8 mouse cellular contexts compared by ENCODE assay signal in genomic region chr13:95534131-95534561, GRCm38 (mm10). TPM values are rescaled to one million over a fixed set of nuclear protein-coding genes. Genes with fewer than 3 reads are reported as not detected.
DNase-seq lines count a peak whose midpoint lies in the region; ATAC-seq and TF ChIP-seq lines count a peak whose summit lies in the region.

No protein-coding gene starts in this region.

- H3K4me1 ChIP-seq in forebrain, embryonic 12.5 days, result peaks cover 34% of the 10 kb centered on the region
- H3K4me1 ChIP-seq in kidney, embryonic 14.5 days (ENCODE audit: control insufficient read depth, insufficient read depth, low read length), result peaks cover 21% of the 10 kb centered on the region
- peaks cover 22% of the 10 kb centered on the region for H3K4me1 ChIP-seq in midbrain, embryonic 16.5 days (ENCODE audit: control insufficient read depth, insufficient read depth, low read length)

- H3K27me3 ChIP-seq in forebrain, embryonic 12.5 days, result 0 out of 2 replicates have a peak, but pooled peaks cover 3% of the 10 kb centered on the region
- no peaks in the 10 kb centered on the region for H3K27me3 ChIP-seq in kidney, embryonic 14.5 days (ENCODE audit: control insufficient read depth, insufficient read depth, low read length)
- no peaks in the 10 kb centered on the region; the same call in 1 of the 2 replicates for H3K27me3 ChIP-seq in midbrain, embryonic 16.5 days (ENCODE audit: control insufficient read depth, insufficient read depth, low read depth, low read length)

- peak overlapping the region; percentile 16; the same call in 1 of the 2 replicates for H3K27ac ChIP-seq in gastrocnemius, adult 2 months
- H3K27ac ChIP-seq in forebrain, embryonic 12.5 days, result no peak overlapping the region
- peak overlapping the region; percentile 73 for H3K27ac ChIP-seq in kidney, embryonic 14.5 days (ENCODE audit: low read depth, low read length)
- H3K27ac ChIP-seq in midbrain, embryonic 16.5 days (ENCODE audit: low read length), result no peak overlapping the region

- TF ChIP-seq CTCF in gastrocnemius, adult 2 months (IDR thresholded peaks at IDR 0.05), result no peak

- ATAC-seq in forebrain, embryonic 12.5 days (ENCODE audit: low FRiP score), result peak; percentile 58
- peak; percentile 68 for ATAC-seq in kidney, embryonic 14.5 days (ENCODE audit: low FRiP score, low TSS enrichment)
- peak; percentile 34; the same call in 1 of the 2 replicates for ATAC-seq in midbrain, embryonic 16.5 days

- H3K4me3 ChIP-seq in gastrocnemius, adult 2 months, result peak overlapping the region; percentile 53
- H3K4me3 ChIP-seq in forebrain, embryonic 12.5 days (replicated peaks), result no peak overlapping the region
- peak overlapping the region; percentile 9; the same call in 1 of the 2 replicates for H3K4me3 ChIP-seq in kidney, embryonic 14.5 days (ENCODE audit: low read length)
- H3K4me3 ChIP-seq in midbrain, embryonic 16.5 days (ENCODE audit: low read depth, low read length), result no peak overlapping the region

- H3K36me3 ChIP-seq in forebrain, embryonic 12.5 days (replicated peaks), result no peaks in the 10 kb centered on the region
- H3K36me3 ChIP-seq in kidney, embryonic 14.5 days (ENCODE audit: control insufficient read depth, insufficient read depth, low read length), result no peaks in the 10 kb centered on the region
- no peaks in the 10 kb centered on the region for H3K36me3 ChIP-seq in midbrain, embryonic 16.5 days (ENCODE audit: control insufficient read depth, insufficient read depth, low read length)

- no peak overlapping the region for H3K9ac ChIP-seq in forebrain, embryonic 12.5 days
- 0 out of 2 replicates have a peak overlapping the region, but pooled peaks have one; percentile 31 for H3K9ac ChIP-seq in kidney, embryonic 14.5 days (ENCODE audit: low read depth, low read length)
- H3K9ac ChIP-seq in midbrain, embryonic 16.5 days (ENCODE audit: low read depth, low read length), result no peak overlapping the region

- intact Hi-C loops in gastrocnemius, adult 2 months (cut with DNase I), result no loop called here

- WGBS in forebrain, embryonic 12.5 days, result 0% methylated on average over 5 of the region's 5 CpGs
- under 1% methylated on average over 5 of the region's 5 CpGs for WGBS in kidney, embryonic 14.5 days
- 0% methylated on average over 5 of the region's 5 CpGs for WGBS in midbrain, embryonic 16.5 days

- DNase-seq in gastrocnemius, adult 2 months, result no peak
- no peak for DNase-seq in gastrocnemius, adult 18-20 months (ENCODE audit: low spot score)
- no peak for DNase-seq in cerebellum, postnatal 36 days
- DNase-seq in urinary bladder, adult 2 months (ENCODE audit: low spot score), result no peak
- DNase-seq in thymus, adult 18-20 months, result no peak

- no peaks in the 10 kb centered on the region for H3K9me3 ChIP-seq in forebrain, embryonic 12.5 days
- H3K9me3 ChIP-seq in kidney, embryonic 14.5 days (ENCODE audit: control insufficient read depth, low read length), result no peaks in the 10 kb centered on the region
- H3K9me3 ChIP-seq in midbrain, embryonic 16.5 days (replicated peaks; ENCODE audit: control insufficient read depth, low read length, poor library complexity, severe bottlenecking), result no peaks in the 10 kb centered on the region

- peak overlapping the region; percentile 34 for H3K4me2 ChIP-seq in forebrain, embryonic 12.5 days
- H3K4me2 ChIP-seq in kidney, embryonic 14.5 days (replicated peaks; ENCODE audit: low read depth, low read length), result peak overlapping the region; percentile 32
- peak overlapping the region; percentile 7 for H3K4me2 ChIP-seq in midbrain, embryonic 16.5 days (ENCODE audit: low read length)

RNA-seq across cellular contexts. Expression of gene F2rl1, which starts 9.1 kb away (rescaled TPM):
- total RNA-seq in gastrocnemius, adult 2 months (2021), result under 1 TPM; 0.36 to 0.45 TPM
- 1 to 10 TPM in 1 of 2 experiments, under 1 TPM in 1; 0.30 to 1.7 TPM for total RNA-seq in gastrocnemius, adult 18-20 months (2021)
- 0.32 and 0.33 TPM in 2 replicates for polyA plus RNA-seq in forebrain, embryonic 12.5 days (2016; fragmentation: Nextera tagmentation; extraction: Ambion mirVana)
- 6.2 and 7.8 TPM in 2 replicates for polyA plus RNA-seq in kidney, embryonic 14.5 days (2014; fragmentation: Nextera tagmentation; extraction: Ambion mirVana)
- polyA plus RNA-seq in midbrain, embryonic 16.5 days (2015; fragmentation: Nextera tagmentation; extraction: Ambion mirVana), result 0.09 and 0.26 TPM in 2 replicates
- 6.8 and 8.2 TPM in 2 replicates for polyA plus RNA-seq in urinary bladder, adult 2 months (2012; rRNA removed)

RNA-seq across cellular contexts. Expression of gene S100z, which starts 55.6 kb away (rescaled TPM):
- total RNA-seq in gastrocnemius, adult 2 months (2021), result not detected
- total RNA-seq in gastrocnemius, adult 18-20 months (2021), result under 1 TPM in 1 of 2 experiments, not detected in 1; 0.69 TPM
- 1.7 and 5.0 TPM in 2 replicates for polyA plus RNA-seq in forebrain, embryonic 12.5 days (2016; fragmentation: Nextera tagmentation; extraction: Ambion mirVana)
- polyA plus RNA-seq in kidney, embryonic 14.5 days (2014; fragmentation: Nextera tagmentation; extraction: Ambion mirVana), result not detected in 2 replicates
- not detected in 2 replicates for polyA plus RNA-seq in midbrain, embryonic 16.5 days (2015; fragmentation: Nextera tagmentation; extraction: Ambion mirVana)
- polyA plus RNA-seq in urinary bladder, adult 2 months (2012; rRNA removed), result 0.25 TPM in 1 of 2 replicates, not detected in the other

Comparison
In these comparisons a context has a peak if more than half of its experiments do, and no peak if none do; other contexts are left out.
1. H3K27ac ChIP-seq: peak in gastrocnemius, adult 2 months (single experiment) and kidney, embryonic 14.5 days (single experiment); none in forebrain, embryonic 12.5 days (single experiment) and midbrain, embryonic 16.5 days (single experiment).
2. H3K4me3 ChIP-seq: peak in gastrocnemius, adult 2 months (single experiment) and kidney, embryonic 14.5 days (single experiment); none in forebrain, embryonic 12.5 days (single experiment) and midbrain, embryonic 16.5 days (single experiment).
3. Peak in every context shown above with its lines, with median percentiles within 50 percentile points of each other: ATAC-seq and H3K4me2 ChIP-seq.